Mouse (Mus musculus) heart, postnatal 0 days (tissue): Measurements from ENCODE around the gene Map4k5.

Experiments used
- CTCF ChIP-seq: IDR thresholded peaks from 2 replicates; pipeline ENCODE4 v1.5.1; 2016; ENCODE audit warnings: antibody characterized with exemption, control low read depth, low read depth
- EP300 ChIP-seq: IDR thresholded peaks from 2 replicates; pipeline ENCODE4 v1.6.1; 2016; ENCODE audit warnings: antibody characterized with exemption, low read depth

DNA sequence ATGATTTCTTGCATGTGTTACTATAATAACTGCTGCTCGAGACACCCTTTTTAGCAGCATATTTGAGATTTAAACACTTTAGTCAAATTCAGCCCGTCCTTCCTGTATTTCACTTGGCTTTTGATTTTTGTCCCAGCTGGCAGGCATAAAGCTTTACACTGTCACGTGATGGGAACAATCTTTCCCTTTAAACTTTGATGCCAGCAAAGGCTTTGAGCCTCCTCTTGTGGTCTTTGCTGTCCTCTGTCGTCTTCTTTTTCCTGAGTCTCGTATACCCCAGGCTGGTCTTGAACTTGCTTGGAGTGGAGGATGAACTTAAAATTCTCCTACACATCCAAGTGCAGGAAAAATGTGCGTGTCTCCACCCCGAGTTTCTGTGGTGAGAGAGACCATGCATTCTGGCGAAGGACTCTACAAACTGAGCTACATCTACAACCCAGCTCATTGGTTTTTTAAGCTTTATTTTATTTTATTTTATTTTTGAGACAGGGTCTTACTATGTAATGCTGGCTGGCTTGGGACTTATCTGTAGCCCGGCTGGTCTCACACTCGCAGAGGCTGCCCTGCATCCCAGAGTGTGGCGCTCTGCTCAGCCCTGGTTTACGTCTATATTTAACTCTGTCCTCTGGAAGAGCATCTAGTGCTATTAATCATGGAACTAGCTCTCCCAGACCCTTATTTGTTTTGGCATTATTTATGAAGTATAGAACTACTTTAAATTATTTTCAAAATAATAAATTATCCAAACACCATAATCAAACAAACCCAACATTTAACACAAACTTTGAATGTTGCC, 44.7 kb downstream of the Map4k5 start:
- TF ChIP-seq CTCF, result no peak
- TF ChIP-seq EP300, result no peak
